Mouse (Mus musculus) cerebellum, adult 11-12 months (tissue): Measurements from ENCODE around the gene Fam221a.
A peak's percentile ranks its signal among the peaks of the same experiment; 100 is the strongest.

Experiments
- DNase-seq: peaks from one replicate; pipeline ENCODE4 v3.0.0; 2022

Fam221a gene

DNA sequence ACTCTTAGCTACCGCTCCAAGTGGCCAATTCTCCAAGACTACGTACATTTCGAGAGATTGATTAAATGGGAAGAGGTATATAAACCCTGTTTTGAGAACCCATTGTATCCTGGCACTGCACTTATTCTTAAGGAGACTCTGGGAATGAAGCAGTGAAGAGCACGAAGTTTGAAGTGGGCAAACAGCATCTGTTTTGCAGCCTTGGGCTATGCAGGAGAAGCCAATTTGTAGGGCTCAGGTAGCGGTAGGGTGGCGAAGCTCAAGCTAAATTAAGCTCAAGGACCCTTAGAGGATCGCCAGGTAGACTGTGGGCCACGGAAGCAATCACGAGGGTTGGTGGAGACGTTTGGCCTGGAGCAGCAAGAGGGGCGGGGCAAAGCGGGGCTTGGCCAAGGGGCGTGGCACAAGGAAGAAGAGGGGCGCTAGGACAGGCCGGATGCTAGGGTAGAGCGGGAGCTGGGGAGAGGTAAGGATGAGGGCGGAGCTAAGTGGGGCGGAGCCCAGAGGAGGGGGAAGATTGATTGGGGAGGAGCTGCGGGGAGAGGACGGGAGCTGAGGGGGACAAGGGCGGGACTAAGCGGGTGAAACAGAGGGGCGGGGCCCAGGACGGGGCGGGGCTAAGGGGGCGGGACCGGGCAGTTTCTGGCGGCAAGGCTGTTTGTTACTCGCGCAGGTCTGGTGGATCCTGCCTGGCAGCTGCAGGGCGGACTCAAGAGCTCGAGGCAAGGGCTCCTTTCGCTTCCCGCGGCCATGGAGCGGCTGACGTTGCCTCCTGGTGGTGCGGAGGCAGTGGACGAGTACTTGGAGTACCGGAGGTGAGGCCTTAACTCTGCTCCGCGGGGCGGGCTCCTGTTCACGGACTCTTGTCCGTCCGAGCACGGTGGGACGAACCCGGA, at the start of gene Fam221a:
Gene Fam221a (plus strand): TSS at position 581 of the 896 bp plus-strand sequence.
- DNase-seq = peak; percentile 86

GRCm38 (mm10) chr6:49318966-49319594, 48.5 kb upstream of the Fam221a start, which contains the start of gene Ccdc126:
Ccdc126 (plus strand) TSS chr6:49319274.
- peak; percentile 97 for DNase-seq

DNA sequence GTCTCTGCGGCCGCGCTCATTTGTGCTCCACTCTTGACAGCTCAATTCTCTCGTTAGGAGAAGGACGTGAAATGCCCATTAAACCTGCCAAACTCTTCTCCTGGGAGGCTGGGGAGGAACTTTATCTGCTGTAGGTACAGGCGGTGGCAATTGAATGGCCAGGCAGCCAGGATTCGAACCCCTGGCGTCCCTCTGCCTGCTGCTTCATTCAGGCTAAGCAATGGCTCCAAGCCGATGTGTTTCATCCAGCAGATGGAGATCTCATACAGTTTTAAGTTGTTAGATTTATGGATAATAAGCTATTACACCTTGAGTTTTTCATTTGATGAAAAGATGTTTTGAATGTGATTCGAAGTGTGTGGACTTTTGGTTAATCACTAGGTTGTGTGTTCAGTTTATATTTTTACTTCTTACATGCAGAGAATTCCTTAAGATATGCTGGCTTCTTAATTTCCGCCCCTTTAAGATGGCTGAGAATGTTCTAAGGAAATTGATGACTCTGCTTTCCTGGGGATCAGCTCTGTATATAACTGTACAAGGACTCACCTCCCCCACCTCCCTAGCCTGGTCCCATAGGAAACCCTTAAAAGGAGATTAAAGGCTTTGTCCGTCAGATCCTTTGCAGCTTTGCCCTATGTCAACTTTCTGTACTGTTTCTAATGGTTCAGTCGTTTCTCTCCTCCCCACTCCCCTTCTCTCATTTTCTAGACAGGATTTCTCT, 47.8 kb upstream of the Fam221a start:
- no peak for DNase-seq

GRCm38 (mm10) chr6:49321341-49321740, 46.2 kb upstream of the Fam221a start:
- DNase-seq = no peak

GRCm38 (mm10) chr6:49322056-49322455, 45.5 kb upstream of the Fam221a start:
- DNase-seq = no peak

- no peak for DNase-seq
Measured at GRCm38 (mm10) chr6:49322986-49323385, 44.6 kb upstream of the Fam221a start.

DNA sequence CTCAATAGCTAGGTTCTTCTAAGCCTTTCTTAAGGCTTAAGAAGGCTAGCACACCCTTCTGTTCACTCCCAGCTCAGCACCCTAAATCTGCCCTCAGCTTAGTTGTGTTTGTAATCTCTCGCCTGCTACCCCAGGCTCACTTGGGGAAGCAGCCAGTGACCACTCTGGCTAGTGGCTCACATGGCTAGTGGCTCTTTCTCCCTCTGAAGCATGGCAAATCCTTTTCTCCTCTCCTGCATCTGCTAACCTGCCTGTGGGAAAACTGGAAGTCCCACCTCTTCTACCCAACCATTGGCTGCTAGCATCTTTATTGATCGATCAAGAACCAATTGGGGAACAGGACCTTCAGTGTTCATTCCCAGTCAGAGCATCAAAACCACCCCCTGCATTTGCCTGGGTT, 43.0 kb upstream of the Fam221a start:
- no peak for DNase-seq

DNA sequence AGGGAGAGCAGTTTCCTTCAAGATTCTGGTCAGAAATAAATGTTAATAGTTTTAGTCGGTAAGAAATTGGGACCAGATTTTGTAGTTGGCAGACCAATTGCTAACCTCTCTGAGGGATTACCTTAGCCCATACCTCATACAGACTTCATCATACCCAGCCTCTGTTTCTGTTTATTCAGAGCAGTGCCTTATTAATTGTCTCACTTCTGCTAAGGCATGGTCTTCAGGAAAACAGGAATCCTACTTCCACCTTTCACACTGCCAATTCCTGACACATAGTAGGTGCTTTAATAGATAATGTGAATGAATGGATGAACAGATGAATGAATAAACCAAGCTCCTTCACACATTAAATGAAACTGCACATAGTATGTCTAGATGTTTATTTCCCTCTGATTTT, 42.2 kb upstream of the Fam221a start:
- DNase-seq = no peak

DNA sequence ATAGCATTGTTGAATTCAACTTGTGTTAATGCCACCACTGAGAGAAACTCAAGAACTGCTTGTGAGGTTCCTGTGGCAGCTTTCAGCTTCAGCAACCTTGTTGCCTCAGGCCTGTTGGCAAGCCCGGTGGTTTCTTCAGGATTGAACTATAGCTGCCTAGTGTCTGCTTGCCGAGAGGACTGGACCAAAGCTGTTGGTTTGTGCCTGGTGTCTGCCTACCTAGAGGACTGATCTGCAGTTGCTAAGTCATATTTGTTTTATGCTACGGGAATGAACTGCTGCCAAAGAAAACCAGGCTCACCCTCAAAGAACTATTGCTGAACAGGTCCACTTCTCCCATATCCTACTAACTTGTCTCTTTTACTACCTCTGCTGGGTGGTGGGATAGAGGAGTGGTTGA, 40.7 kb upstream of the Fam221a start:
- no peak for DNase-seq

DNA sequence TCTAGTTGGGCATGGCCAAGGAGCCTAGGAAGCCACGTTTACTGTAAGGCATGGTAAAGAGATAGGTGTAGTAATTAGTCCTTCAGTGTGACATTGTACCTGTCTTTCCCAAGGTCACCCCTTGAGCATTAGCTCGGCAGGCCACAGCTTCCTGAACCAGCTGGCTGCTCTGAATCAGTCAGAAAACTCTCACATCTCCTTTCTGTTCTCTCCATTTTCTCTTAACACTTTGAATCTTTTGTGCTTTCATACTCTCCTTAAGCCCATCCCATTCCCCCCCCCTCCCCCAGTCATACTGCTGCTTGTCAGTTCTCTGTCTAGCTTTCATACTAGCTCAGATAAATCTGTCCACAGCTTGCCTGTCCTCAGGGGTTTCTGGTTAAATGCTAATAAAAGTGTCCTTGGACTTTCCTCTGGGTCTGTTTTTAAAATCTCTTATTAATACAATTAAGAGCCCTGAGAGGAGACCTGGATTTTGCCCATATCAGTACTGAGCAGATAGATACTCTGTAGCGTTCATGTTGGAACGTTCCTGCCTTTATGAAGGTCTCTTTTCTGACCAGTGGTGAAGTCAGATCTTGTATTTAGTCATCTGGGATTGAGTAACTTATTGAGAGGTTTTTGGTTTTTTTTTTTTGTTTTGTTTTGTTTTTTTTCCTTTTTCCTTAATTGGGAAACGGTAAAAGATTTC, 36.0 kb upstream of the Fam221a start:
- DNase-seq = no peak

- DNase-seq = no peak
Measured at GRCm38 (mm10) chr6:49332060-49332370, 35.5 kb upstream of the Fam221a start.

DNA sequence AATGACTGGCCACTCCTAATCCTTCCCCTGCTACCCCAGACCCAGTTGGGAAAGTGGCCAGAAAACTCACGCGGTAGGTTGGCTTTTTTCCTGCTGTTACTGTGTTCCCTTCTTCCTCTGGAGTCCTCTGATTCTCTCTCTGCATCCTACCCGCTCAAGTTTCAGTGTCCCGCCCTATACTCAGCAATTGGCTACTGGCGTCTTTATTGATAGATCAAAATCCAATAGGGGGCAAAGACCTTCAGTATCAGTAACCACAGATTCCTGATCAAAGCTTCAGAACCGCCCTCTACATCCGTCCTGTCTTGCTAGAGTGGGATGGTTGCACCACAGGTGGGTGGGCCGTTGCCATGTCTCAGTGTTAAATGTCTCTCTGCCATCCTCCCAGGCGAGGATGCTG, 29.0 kb upstream of the Fam221a start:
- DNase-seq = no peak

- DNase-seq = no peak
Measured at GRCm38 (mm10) chr6:49339145-49339544, 28.4 kb upstream of the Fam221a start.

DNA sequence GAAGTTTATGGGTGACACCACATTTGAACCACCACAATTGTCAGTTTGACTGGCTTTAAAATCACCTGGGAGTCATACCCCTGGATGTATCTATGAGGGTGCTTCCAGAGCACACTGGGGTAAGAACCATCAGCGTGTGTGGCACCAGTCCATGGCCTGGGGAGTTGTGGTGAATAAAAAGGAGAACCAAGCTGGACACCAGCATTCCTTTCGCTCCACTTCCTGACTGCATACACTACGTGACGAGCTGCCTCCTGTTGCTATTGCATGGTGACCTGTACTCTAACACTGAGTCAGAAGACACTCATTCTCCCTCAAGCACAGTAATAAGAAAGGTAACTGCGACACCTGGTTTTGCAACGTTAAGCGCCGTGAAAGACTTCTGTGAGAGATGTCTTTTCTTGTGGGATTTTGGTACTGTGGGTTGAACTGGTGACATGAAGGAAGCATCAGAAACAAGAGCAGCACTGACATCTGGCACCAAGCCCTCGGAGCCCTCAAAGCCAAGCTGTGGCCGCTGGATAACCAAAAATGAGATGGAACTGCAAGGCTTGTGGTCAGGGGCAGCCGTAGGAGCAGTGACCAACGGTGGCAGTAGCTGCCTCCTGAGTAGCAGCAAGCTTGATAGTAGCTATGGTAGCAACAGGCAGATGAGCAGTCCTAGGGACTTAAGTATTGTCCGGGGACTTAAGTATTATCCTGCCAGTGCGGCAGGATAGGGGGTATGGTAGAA, 23.6 kb upstream of the Fam221a start:
- no peak for DNase-seq

DNA sequence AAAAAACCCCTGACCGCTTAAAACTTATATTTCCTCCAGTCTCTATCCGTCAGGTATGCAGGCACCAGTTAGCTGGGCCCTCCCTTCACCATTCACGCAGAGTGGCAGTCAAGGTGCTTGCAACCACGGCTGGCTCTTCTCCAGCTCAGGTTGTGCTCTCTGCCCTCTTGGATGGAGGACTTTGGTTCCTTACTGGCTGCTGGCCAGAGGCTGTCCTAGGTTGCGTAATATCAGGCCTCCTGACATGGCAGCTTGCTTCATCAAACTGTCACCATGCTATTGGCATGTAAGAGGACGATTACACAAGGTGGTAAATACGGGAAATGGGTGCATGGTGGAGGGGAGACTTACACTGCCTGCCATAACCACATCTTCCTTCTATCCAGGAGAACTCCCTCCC, 17.7 kb upstream of the Fam221a start:
- no peak for DNase-seq

GRCm38 (mm10) chr6:49354613-49355012, 12.9 kb upstream of the Fam221a start:
- no peak for DNase-seq

GRCm38 (mm10) chr6:49355171-49355570, 12.4 kb upstream of the Fam221a start:
- no peak for DNase-seq

- DNase-seq = no peak
Measured at GRCm38 (mm10) chr6:49360420-49360819, 7.1 kb upstream of the Fam221a start.

DNA sequence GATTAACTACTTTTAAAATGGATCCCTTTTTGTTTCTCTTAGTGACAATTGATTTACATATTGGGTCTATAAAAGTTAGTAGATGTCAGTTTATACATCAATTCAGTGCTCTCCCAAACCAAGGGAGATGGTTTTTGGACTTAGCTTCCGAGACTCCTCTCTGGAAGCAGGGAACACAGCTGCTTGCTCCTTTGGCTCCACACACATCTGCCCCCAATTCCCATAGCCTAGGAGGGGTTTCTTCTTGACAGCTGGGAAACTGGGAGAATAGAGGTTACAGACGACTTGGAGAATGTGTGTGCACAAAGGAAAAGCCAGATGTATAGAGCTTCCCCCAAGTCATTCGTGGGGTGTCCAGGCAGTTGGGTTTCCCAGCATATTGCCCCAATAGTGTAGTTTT, 673 bp downstream of the Fam221a start:
- no peak for DNase-seq

- DNase-seq = no peak
Measured at GRCm38 (mm10) chr6:49372705-49373104, 5.2 kb downstream of the Fam221a start.

DNA sequence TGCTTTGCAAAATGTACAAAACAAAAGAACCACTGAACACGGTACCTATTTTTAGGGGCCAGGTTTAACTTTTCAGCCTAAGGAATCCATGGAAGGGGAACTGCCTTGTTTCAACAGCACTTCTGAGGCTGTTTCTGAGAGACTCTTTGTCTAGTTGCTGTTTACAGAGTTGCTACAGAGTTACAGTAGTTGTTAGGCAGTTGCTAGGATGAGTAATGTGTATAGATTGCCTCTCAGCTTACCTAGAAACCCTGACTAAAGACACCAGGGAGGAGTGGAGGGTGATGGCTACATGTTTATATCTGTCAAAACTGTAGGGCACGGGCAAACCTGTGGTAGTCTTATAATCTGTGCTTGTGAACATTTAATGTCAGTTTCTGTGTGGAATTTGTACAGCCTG, 6.4 kb downstream of the Fam221a start:
- no peak for DNase-seq

- no peak for DNase-seq
Measured at GRCm38 (mm10) chr6:49378328-49378727, 10.8 kb downstream of the Fam221a start.

- DNase-seq = no peak
Measured at GRCm38 (mm10) chr6:49394276-49394675, 26.7 kb downstream of the Fam221a start.
